Mouse (Mus musculus) heart, adult 9 months (tissue): ENCODE results near the gene Mrpl58.
"Not testable (repeated sequence)": the region's sequence is repeated elsewhere in the genome, so short reads cannot be mapped to it uniquely, and the experiment has no call there.

ENCODE experiments used
- DNase-seq, 2 experiments: peaks; one replicate each; pipeline ENCODE4 v3.0.0; 2022; ENCODE audit warnings: low spot score in 2 of 2

The Mrpl58 gene

GRCm38 (mm10) chr11:115381743-115382539 is 21.6 kb upstream of the Mrpl58 start, which contains the start of gene Cdr2l:
Gene Cdr2l (plus strand): TSS chr11:115381916.
- DNase-seq: peak; percentile 94 to 96

GRCm38 (mm10) chr11:115382891-115383290 is 20.7 kb upstream of the Mrpl58 start:
- peak in 1 of 2 experiments; percentile 24 for DNase-seq

GRCm38 (mm10) chr11:115383701-115384474 is 19.7 kb upstream of the Mrpl58 start:
- no peak for DNase-seq

- no peak for DNase-seq
Observed at GRCm38 (mm10) chr11:115384587-115384986, 19.0 kb upstream of the Mrpl58 start.

- not testable (repeated sequence) for DNase-seq
Observed at GRCm38 (mm10) chr11:115386859-115387258, 16.7 kb upstream of the Mrpl58 start.

- DNase-seq: no peak
Observed at GRCm38 (mm10) chr11:115391358-115391757, 12.2 kb upstream of the Mrpl58 start.

GRCm38 (mm10) chr11:115393721-115394325 is 9.7 kb upstream of the Mrpl58 start:
- DNase-seq: no peak

- no peak for DNase-seq
Observed at GRCm38 (mm10) chr11:115398085-115398484, 5.5 kb upstream of the Mrpl58 start.

- no peak for DNase-seq
Observed at GRCm38 (mm10) chr11:115400126-115400525, 3.4 kb upstream of the Mrpl58 start.

- no peak for DNase-seq
Observed at GRCm38 (mm10) chr11:115400630-115401391, 2.7 kb upstream of the Mrpl58 start.

- no peak for DNase-seq
Observed at GRCm38 (mm10) chr11:115405723-115406122, 2.2 kb downstream of the Mrpl58 start.

- DNase-seq: no peak
Observed at GRCm38 (mm10) chr11:115406858-115407401, 3.4 kb downstream of the Mrpl58 start.

GRCm38 (mm10) chr11:115408266-115408920 is 4.8 kb downstream of the Mrpl58 start:
- DNase-seq: no peak

- DNase-seq: no peak
Observed at GRCm38 (mm10) chr11:115409556-115409955, 6.0 kb downstream of the Mrpl58 start.

- DNase-seq: peak; percentile 95 to 96
Observed at GRCm38 (mm10) chr11:115419531-115420237, 16.1 kb downstream of the Mrpl58 start, which contains the start of the genes Atp5h and Kctd2. Gene Atp5h (minus strand): TSS chr11:115419962. Gene Kctd2 (plus strand): TSS chr11:115420128.

- peak; percentile 57 to 58 for DNase-seq
Observed at GRCm38 (mm10) chr11:115420336-115421190, 17.0 kb downstream of the Mrpl58 start.

- DNase-seq: no peak
Observed at GRCm38 (mm10) chr11:115421328-115421727, 17.8 kb downstream of the Mrpl58 start.

GRCm38 (mm10) chr11:115421972-115422371 is 18.4 kb downstream of the Mrpl58 start:
- DNase-seq: no peak

- DNase-seq: no peak
Observed at GRCm38 (mm10) chr11:115423091-115423490, 19.5 kb downstream of the Mrpl58 start.
